Mouse (Mus musculus) kidney, postnatal 36 days (tissue): Measurements from ENCODE around the gene Olfr642.

Source experiments
- DNase-seq, 2 experiments: peaks; one replicate each; pipeline ENCODE4 v3.0.0; 2021 to 2022; ENCODE audit warnings: mixed read lengths in 2 of 2

Gene Olfr642

GRCm38 (mm10) chr7:104052566-104052965 lies at the start of gene Olfr642:
Gene Olfr642, minus strand, starts transcription at chr7:104052666.
- DNase-seq = no peak

GRCm38 (mm10) chr7:104085365-104085764 lies 32.9 kb upstream of the Olfr642 start, which contains the start of gene Olfr645:
Gene Olfr645, minus strand, starts transcription at chr7:104085465.
- DNase-seq = no peak

GRCm38 (mm10) chr7:104071769-104072168 lies 19.3 kb upstream of the Olfr642 start, which contains the start of gene Olfr644:
Gene Olfr644, minus strand, starts transcription at chr7:104071869.
- no peak for DNase-seq

- no peak for DNase-seq
Observed at GRCm38 (mm10) chr7:104061345-104061744, 8.9 kb upstream of the Olfr642 start, which contains the start of gene 4930516K23Rik. Gene 4930516K23Rik, minus strand, starts transcription at chr7:104061445.

- no peak for DNase-seq
Observed at GRCm38 (mm10) chr7:104059215-104059614, 6.7 kb upstream of the Olfr642 start.

- no peak for DNase-seq
Observed at GRCm38 (mm10) chr7:104050745-104051144, 1.7 kb downstream of the Olfr642 start.

- no peak for DNase-seq
Observed at GRCm38 (mm10) chr7:104035145-104035544, 17.3 kb downstream of the Olfr642 start, which contains the start of gene Olfr641. Gene Olfr641, plus strand, starts transcription at chr7:104035445.

GRCm38 (mm10) chr7:104026978-104027377 lies 25.5 kb downstream of the Olfr642 start:
- DNase-seq = no peak

GRCm38 (mm10) chr7:104025473-104025872 lies 27.0 kb downstream of the Olfr642 start, which contains the start of gene Olfr640:
Gene Olfr640, minus strand, starts transcription at chr7:104025573.
- DNase-seq = no peak

GRCm38 (mm10) chr7:104021651-104022050 lies 30.8 kb downstream of the Olfr642 start:
- DNase-seq = no peak

- DNase-seq = no peak
Observed at GRCm38 (mm10) chr7:104018953-104019352, 33.5 kb downstream of the Olfr642 start.

GRCm38 (mm10) chr7:104017203-104017602 lies 35.3 kb downstream of the Olfr642 start, which contains the start of gene Olfr639:
Gene Olfr639, minus strand, starts transcription at chr7:104017303.
- DNase-seq = no peak

- DNase-seq = no peak
Observed at GRCm38 (mm10) chr7:103999124-103999523, 53.3 kb downstream of the Olfr642 start.

- no peak for DNase-seq
Observed at GRCm38 (mm10) chr7:103998446-103998845, 54.0 kb downstream of the Olfr642 start, which contains the start of gene Olfr638. Gene Olfr638, plus strand, starts transcription at chr7:103998746.
